Mouse (Mus musculus): ENCODE data around the gene Zdhhc15. TPM values are rescaled to one million over a fixed set of nuclear protein-coding genes. Genes with fewer than 3 reads are reported as not detected.
A peak's percentile ranks its signal among the peaks of the same experiment; 100 is the strongest.
"Not testable (repeated sequence)": the region's sequence is repeated elsewhere in the genome, so short reads cannot be mapped to it uniquely, and the experiment has no call there.

Gene Zdhhc15
- 1.2 and 1.5 TPM in 2 replicates for polyA plus RNA-seq (2015; fragmentation: Nextera tagmentation; extraction: Ambion mirVana)

DNA sequence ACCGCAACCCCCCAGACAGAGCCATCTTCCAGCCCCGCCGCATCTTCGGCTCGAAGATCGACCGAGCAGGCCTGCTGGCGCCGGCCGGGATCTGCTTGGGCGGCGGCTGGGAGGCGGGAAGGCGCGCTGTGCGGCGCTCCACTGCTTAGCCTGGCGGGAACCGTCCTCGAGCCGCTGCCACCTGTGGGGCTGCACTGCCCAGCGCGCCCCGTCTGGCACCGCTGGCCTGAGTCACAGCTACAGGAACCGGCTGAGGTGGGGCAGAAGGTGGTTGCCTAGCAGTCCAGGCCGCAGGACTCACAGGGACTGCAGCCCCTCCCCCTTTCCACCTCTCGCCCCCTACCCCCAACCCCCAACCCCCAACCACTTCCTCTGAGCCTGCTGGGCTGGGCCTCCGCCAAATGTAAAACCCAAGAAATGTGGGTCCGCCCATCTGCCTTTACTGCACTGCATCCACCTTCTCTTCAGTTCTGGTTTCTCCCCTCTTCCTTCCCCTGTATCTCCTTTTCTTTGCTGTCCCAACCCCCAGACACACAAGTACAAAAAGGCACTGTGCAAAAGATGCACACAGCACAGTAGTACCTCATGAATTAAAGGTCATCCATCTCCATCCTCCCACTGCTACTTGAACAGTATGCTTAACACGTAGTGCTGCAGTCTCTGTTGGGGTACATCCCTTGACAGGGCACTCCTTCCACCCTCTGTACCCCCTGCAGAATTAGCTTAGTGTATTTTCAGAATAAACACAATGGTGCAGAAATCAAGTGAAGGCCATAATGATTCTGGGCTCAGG is at the start of gene Zdhhc15:
TSS of gene Zdhhc15 (minus strand) at position 308 of the 793 bp plus-strand sequence.
- Histone ChIP-seq H3K4me2 (peak within 1 kb of the TSS; percentile 76), H3K27ac (replicated peaks) (no peak within 1 kb of the TSS), H3K9ac (peak within 1 kb of the TSS; percentile 52), H3K9me3 (replicated peaks) (no peaks in the 10 kb centered on the region), H3K4me3 (replicated peaks) (peak within 1 kb of the TSS; percentile 59), H3K36me3 (replicated peaks) (no peaks in the 10 kb centered on the region), H3K4me1 (replicated peaks) (peaks cover 4% of the 10 kb centered on the region; the same call in 1 of the 2 replicates), H3K27me3 (0 out of 2 replicates have a peak, but pooled peaks cover 6% of the 10 kb centered on the region)
- 15% methylated on average over 25 of the region's 31 CpGs for WGBS (ENCODE audit: insufficient replicate concordance)
- peak; percentile 90 for ATAC-seq (ENCODE audit: insufficient read depth)

DNA sequence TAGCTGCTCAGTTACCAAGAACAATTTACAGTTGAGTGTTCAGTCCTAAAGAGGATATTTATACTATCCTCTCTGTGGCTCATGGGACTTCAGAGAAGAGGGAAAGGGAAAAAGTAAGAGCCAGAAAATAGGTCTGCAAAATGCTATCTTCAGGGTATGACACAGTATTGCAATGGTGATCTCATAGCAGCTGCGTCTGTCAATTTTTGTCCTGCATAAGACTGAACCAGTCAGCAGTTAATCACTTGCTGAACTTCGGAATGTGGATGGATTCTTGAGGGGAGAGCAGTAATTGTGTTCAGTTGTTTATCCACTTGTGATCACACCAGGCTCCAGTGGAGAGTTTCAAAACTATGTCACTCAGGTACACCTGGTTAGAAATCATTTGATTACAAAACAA is 37.1 kb upstream of the Zdhhc15 start:
- Histone ChIP-seq H3K4me3 (replicated peaks) (no peak overlapping the region), H3K4me1 (replicated peaks) (no peaks in the 10 kb centered on the region), H3K9me3 (replicated peaks) (no peaks in the 10 kb centered on the region), H3K36me3 (replicated peaks) (no peaks in the 10 kb centered on the region), H3K27ac (replicated peaks) (no peak overlapping the region), H3K4me2 (no peak overlapping the region), H3K9ac (no peak overlapping the region), H3K27me3 (no peaks in the 10 kb centered on the region)
- ATAC-seq (ENCODE audit: insufficient read depth): no peak
- WGBS (ENCODE audit: insufficient replicate concordance): 52% methylated on average over 2 of the region's 2 CpGs

DNA sequence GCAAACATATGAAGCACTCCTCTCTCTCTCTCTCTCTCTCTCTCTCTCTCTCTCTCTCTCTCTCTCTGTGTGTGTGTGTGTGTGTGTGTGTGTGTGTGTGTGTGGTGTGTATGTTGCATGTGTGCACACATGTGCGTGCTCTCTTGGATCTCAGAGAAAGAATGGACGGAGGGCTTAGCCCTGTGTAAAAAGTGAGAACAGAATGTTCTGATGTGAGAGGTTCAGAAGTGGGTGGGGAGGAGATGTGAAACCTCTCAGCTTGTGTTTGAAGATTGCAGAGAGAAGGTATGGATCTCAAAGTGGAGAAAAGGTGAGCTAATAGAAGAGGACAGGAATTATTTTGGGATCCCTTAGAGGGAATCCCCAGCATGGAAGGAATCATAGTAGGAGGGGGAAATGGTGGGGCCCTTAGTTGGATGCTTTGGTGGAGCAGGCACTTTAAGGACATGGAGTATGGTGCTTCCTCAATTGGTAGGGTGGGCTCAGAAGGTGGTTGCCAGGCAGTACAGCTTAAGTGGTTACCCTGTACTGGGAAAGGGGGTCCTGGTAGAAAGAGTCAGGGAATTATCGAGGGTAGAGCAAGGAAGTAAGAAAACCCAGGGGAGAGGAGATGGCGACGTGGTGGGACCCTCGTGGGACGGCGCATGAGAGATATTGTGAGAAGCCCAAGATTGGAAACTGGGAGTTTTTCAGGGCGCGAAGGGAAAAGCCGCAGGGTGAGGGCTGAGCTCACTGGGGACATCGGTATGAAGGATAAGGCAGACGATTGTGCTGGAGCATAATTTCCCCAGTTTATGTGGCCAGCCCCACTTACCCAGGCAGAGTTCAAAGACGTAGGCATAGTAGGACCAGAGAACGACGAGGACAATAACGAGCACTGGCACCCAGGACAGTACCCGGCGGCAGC is 761 bp downstream of the Zdhhc15 start:
- Histone ChIP-seq H3K4me1 (replicated peaks) (peaks cover 4% of the 10 kb centered on the region; the same call in 1 of the 2 replicates), H3K9ac (peak overlapping the region; percentile 52), H3K27ac (replicated peaks) (no peak overlapping the region), H3K4me3 (replicated peaks) (peak overlapping the region; percentile 59), H3K9me3 (replicated peaks) (no peaks in the 10 kb centered on the region), H3K4me2 (peak overlapping the region; percentile 76), H3K36me3 (replicated peaks) (no peaks in the 10 kb centered on the region), H3K27me3 (0 out of 2 replicates have a peak, but pooled peaks cover 6% of the 10 kb centered on the region)
- ATAC-seq (ENCODE audit: insufficient read depth): peak; percentile 60
- 18% methylated on average over 19 of the region's 19 CpGs for WGBS (ENCODE audit: insufficient replicate concordance)

DNA sequence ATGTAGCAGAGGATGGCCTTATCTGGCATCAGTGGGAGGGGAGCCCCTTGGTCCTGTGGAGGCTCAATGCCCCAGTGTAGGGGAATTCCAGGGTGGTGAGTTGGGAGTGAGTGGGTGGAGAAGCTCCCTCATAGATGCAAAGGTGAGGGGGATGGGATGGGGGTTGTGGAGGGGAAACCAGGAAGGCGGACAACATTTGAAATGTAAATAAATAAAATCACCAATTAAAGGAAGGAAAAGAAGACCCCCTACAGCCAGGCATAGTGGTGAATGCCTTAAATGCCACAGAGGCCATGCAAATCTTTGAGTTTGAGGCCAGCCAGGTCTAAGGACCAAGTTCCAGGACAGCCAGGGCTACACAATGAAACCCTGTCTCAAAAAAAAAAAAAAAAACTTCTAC is 13.9 kb downstream of the Zdhhc15 start:
- Histone ChIP-seq H3K4me1 (replicated peaks) (no peaks in the 10 kb centered on the region), H3K4me2 (no peak overlapping the region), H3K4me3 (replicated peaks) (no peak overlapping the region), H3K9ac (no peak overlapping the region), H3K27ac (replicated peaks) (no peak overlapping the region), H3K27me3 (no peaks in the 10 kb centered on the region), H3K9me3 (replicated peaks) (no peaks in the 10 kb centered on the region), H3K36me3 (replicated peaks) (no peaks in the 10 kb centered on the region)
- WGBS (ENCODE audit: insufficient replicate concordance): 65% methylated on average over 1 of the region's 1 CpGs
- ATAC-seq (ENCODE audit: insufficient read depth): no peak

DNA sequence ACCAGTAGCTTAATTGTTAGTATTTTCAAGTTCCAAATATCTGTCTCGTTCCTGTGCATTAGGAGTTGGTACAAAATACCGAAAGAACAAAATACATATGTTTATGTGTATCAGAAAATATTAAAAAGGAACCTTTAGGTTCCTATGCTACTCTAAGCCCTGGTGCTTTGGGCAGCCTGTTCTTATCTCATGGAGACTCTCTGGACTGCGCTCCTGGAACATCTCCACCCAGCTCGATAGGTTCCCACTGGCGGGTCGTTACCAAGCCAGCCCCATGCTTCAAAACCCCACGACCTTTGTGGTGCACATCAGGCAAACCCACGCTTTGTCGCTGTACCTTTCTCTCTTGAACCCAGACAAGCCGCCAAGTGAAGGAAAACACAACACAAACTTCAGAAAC is 58.3 kb downstream of the Zdhhc15 start:
- no peak overlapping the region for H3K4me3 ChIP-seq (replicated peaks)
- H3K9me3 ChIP-seq (replicated peaks): no peaks in the 10 kb centered on the region
- H3K36me3 ChIP-seq (replicated peaks): no peaks in the 10 kb centered on the region
- H3K27me3 ChIP-seq: no peaks in the 10 kb centered on the region
- ATAC-seq (ENCODE audit: insufficient read depth): 0 out of 2 replicates have a peak, but pooled peaks have one; percentile 52
- no peaks in the 10 kb centered on the region; the same call in 1 of the 2 replicates for H3K4me1 ChIP-seq (replicated peaks)
- no peak overlapping the region for H3K9ac ChIP-seq
- H3K27ac ChIP-seq (replicated peaks): no peak overlapping the region
- WGBS (ENCODE audit: insufficient replicate concordance): 64% methylated on average over 10 of the region's 10 CpGs
- no peak overlapping the region for H3K4me2 ChIP-seq

DNA sequence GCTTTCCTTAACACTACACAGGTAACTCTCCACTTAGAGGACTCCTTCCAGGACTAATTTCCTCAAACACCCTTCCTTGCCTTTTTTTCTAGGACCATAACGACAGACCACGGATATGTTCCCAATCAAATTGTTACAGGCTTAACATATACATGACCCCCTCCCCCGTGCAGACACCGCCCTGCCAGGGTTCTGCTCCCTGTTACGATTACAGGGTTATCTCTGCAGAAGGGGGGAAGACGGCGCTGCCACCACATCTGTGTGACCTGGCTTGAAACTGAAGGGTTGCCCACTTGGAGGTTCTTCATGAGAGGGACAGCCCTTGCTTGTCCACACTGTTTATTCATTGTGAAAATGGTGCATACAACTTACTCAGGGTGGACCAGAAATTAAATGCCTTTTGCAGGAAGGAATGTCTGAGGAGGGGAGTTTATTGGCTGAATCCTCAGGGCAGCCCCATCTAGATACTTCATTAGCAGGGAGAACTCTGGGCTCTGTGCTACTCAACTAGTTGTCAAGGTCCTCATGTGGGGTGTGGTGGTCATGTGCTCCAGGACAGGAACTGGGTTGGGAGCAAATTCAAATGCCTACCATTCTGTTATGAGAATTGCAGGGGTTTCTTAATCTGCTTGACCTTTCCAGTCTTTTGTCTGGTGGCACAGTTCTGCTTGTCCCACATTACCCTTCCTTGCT is 67.0 kb downstream of the Zdhhc15 start:
- ATAC-seq (ENCODE audit: insufficient read depth): peak; percentile 88
- H3K4me2 ChIP-seq: not testable (repeated sequence)

DNA sequence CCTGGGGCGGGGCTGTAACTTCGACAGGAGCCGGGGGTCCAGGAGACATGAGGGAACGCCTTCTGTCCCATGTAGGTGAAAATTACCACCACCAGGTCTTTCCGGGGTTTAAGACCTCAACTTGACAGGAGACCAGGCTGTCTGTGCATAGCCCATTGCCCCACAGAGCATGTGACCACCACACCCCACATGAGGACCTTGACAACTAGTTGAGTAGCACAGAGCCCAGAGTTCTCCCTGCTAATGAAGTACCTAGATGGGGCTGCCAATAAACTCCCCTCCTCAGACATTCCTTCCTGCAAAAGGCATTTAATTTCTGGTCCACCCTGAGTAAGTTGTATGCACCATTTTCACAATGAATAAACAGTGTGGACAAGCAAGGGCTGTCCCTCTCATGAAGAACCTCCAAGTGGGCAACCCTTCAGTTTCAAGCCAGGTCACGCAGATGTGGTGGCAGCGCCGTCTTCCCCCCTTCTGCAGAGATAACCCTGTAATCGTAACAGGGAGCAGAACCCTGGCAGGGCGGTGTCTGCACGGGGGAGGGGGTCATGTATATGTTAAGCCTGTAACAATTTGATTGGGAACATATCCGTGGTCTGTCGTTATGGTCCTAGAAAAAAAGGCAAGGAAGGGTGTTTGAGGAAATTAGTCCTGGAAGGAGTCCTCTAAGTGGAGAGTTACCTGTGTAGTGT is 68.5 kb downstream of the Zdhhc15 start:
- Histone ChIP-seq H3K27ac (replicated peaks) (0 out of 2 replicates have a peak overlapping the region, but pooled peaks have one; percentile 45), H3K4me1 (replicated peaks) (peaks cover 25% of the 10 kb centered on the region)
- not testable (repeated sequence) for H3K4me3 ChIP-seq (replicated peaks); H3K4me2 ChIP-seq; H3K27me3 ChIP-seq; H3K36me3 ChIP-seq (replicated peaks); H3K9me3 ChIP-seq (replicated peaks); H3K9ac ChIP-seq
- WGBS (ENCODE audit: insufficient replicate concordance): 64% methylated on average over 8 of the region's 13 CpGs
- peak; percentile 80 for ATAC-seq (ENCODE audit: insufficient read depth)

More for the DNA sequence above, 67.0 kb downstream of the Zdhhc15 start:
- H3K9ac ChIP-seq; H3K27me3 ChIP-seq; H3K9me3 ChIP-seq (replicated peaks); H3K36me3 ChIP-seq (replicated peaks); H3K4me3 ChIP-seq (replicated peaks): not testable (repeated sequence)
- peaks cover 25% of the 10 kb centered on the region for H3K4me1 ChIP-seq (replicated peaks)
- peak overlapping the region; percentile 29; the same call in 1 of the 2 replicates for H3K27ac ChIP-seq (replicated peaks)
- 63% methylated on average over 2 of the region's 7 CpGs for WGBS (ENCODE audit: insufficient replicate concordance)

DNA sequence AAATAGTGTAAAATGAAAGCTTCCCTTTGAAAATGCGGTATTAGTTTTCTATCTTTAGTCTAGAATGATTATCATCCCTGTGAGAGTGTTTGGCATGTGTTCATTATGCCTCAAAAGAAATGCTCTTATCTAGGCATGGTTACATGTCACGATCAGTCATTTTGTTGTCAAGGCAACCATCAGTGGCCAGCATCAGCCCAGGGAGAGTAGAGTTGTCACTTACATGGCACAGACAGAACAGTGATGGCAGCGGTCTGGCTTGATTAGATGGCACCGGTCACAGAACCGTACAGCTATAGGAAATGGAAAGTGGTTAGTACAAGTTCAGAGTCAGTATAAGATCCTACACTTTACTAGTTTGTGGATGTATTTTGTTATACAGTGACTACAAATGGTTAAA is 96.9 kb downstream of the Zdhhc15 start:
- Histone ChIP-seq H3K4me2 (no peak overlapping the region), H3K4me1 (replicated peaks) (no peaks in the 10 kb centered on the region), H3K9ac (no peak overlapping the region), H3K4me3 (replicated peaks) (no peak overlapping the region), H3K9me3 (replicated peaks) (no peaks in the 10 kb centered on the region), H3K27ac (replicated peaks) (no peak overlapping the region), H3K36me3 (replicated peaks) (no peaks in the 10 kb centered on the region), H3K27me3 (0 out of 2 replicates have a peak, but pooled peaks cover 4% of the 10 kb centered on the region)
- 59% methylated on average over 5 of the region's 5 CpGs for WGBS (ENCODE audit: insufficient replicate concordance)
- ATAC-seq (ENCODE audit: insufficient read depth): no peak

DNA sequence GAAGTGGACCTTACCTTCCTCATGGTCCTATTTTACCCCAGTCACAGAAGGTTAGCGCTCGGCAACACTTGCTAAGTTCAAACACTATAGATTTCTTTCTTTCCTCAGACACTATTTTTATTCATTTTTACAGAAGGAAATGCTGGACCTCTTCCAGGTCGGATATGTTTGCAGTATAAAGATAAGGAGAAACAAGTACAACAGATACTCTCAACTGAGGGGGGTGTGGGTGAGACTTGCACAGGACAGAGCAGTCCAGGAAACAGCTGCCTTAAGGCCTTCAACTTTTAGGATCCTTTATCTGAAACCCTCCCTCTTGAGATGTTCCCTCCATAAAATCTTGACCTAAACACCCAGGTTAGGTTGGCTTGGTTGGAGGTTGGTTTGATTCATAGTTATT is 103.4 kb downstream of the Zdhhc15 start:
- WGBS (ENCODE audit: insufficient replicate concordance): 27% methylated on average over 3 of the region's 3 CpGs
- ATAC-seq (ENCODE audit: insufficient read depth): peak; percentile 75

DNA sequence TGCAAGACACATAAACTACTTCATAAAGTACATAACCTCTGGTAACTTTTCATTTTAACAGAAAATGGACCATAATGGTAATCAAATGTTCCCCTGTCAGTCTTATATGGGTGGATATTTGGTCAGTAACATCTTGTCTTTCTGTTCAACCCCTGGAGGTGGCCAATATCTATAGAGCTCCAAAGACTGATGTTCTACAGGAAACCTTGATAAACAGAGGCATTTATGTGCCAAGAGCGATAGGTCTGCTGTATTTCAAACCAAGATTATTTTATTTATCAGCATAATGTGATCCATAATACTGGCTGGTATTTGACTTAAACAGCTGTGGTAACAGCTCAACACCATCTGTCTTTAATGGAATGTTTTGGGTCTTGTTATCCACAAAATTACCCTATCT is 125.6 kb downstream of the Zdhhc15 start:
- no peaks in the 10 kb centered on the region for H3K9me3 ChIP-seq (replicated peaks)
- H3K27me3 ChIP-seq: no peaks in the 10 kb centered on the region
- no peak overlapping the region for H3K4me3 ChIP-seq (replicated peaks)
- no peaks in the 10 kb centered on the region for H3K36me3 ChIP-seq (replicated peaks)
- H3K4me2 ChIP-seq: peak overlapping the region; percentile 10; the same call in 1 of the 2 replicates
- H3K27ac ChIP-seq (replicated peaks): peak overlapping the region; percentile 75
- no peak overlapping the region for H3K9ac ChIP-seq
- ATAC-seq (ENCODE audit: insufficient read depth): peak; percentile 79
- 39% methylated on average over 1 of the region's 1 CpGs for WGBS (ENCODE audit: insufficient replicate concordance)
- H3K4me1 ChIP-seq (replicated peaks): peaks cover 14% of the 10 kb centered on the region

More for the DNA sequence above, 103.4 kb downstream of the Zdhhc15 start:
- H3K9me3 ChIP-seq (replicated peaks): no peaks in the 10 kb centered on the region
- H3K4me3 ChIP-seq (replicated peaks): no peak overlapping the region
- peaks cover 8% of the 10 kb centered on the region for H3K4me1 ChIP-seq (replicated peaks)
- no peak overlapping the region for H3K27ac ChIP-seq (replicated peaks)
- H3K36me3 ChIP-seq (replicated peaks): no peaks in the 10 kb centered on the region
- no peaks in the 10 kb centered on the region for H3K27me3 ChIP-seq
- H3K4me2 ChIP-seq: no peak overlapping the region
- H3K9ac ChIP-seq: no peak overlapping the region
